Mouse (Mus musculus): Measurements from ENCODE around the gene Zmynd11. TPM values are rescaled to one million over a fixed set of nuclear protein-coding genes. Genes with fewer than 3 reads are reported as not detected.

Gene Zmynd11
- total RNA-seq (2021) = 100 to 1,000 TPM; 228 to 244 TPM
- long read RNA-seq, experiment 1, full-length matches to known transcripts = 52 of 191 reads
- long read RNA-seq, experiment 1, partial matches to known transcripts = 11 of 191 reads
- long read RNA-seq, experiment 1, other reads (novel, unspliced or antisense) = 128 of 191 reads
- long read RNA-seq, experiment 2, full-length matches to known transcripts = 34 of 166 reads
- long read RNA-seq, experiment 2, partial matches to known transcripts = 15 of 166 reads
- long read RNA-seq, experiment 2, other reads (novel, unspliced or antisense) = 117 of 166 reads

DNA sequence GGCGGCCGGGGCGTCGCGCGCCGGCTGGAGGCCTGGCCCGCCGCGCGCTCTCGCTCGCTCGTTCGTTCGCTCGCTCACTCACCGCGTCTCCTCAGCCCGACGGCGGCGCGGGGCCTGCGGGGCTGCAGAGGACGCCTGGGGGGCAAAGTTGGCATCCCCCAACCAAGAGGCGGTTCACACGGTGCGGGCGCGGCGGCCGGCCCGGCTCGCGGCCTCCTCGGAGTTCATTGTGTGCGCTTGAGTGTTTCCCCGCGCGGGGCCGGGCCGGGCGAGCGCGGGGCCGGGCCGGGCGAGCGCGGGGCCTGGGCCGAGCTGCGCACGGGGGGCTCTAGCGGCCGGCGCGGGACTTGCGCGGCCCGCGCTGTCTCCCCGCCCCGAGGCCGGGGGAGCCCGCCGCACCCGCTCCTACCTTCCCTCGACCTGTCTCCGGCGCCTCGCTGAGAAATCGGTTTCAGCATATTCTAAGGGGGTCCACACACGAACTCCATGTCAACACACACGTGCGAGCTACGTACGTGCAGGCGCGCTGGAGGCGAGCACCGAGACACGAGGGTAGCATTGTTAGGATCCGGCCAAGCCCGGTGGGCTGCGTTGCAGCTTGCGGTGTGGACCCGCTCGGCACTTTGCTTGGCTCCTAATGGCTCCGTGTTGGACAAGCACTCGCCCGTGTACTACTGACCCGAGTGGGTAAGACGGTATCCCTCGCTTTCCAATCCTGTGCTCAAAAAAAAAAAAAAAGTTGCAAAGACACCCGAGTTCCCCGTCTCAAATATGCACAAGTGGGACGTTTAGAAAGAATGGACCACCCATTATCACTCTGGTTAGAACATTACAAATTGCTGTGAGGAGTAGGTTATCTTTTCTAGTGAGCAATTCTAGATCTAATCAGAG is at the start of gene Zmynd11:
Gene Zmynd11, minus strand, starts transcription at position 685 of the 891 bp plus-strand sequence.
- peak; percentile 52 to 56 for DNase-seq (ENCODE audit: low spot score in 2 of 2)
- intact Hi-C loops (cut with DNase I) = loop anchor here (5.0 kb wide), 1 partner anchor 83 kb away; no protein-coding TSS in a partner anchor

DNA sequence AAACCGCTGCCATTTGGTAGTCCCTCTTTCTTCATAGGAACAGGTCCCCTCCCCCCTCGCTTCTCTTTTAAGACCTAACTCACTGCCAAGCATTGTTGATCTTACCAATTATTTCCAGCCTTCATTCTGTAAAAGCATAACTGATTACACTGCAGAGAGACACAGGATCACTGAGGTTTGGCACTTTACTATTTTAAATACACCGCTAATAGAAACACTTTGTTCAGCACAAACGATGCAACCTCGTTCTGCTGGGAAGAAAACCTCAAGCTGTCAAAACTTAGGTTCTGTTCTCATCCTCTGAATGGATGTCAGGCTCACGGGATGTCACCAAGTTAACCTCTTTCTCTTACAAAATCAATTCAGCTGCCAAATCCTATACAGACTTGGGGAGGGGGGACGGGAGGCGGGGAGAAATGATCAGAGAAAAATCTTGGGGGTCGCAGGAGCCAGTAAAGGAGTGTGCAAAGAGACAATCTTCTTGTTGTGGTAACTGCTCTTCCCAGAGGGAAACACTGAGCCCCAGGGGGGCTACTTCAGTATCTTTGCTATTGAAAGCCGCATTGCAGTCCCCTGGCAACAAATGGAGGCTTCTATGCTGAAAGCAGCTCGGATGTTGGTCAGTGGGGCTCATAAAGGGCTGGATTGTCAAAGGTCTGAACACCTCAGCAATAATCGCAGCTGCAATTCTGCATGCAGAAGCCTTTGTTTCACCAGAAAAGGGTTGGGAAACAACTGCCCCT is 30.9 kb upstream of the Zmynd11 start:
- DNase-seq (ENCODE audit: low spot score in 2 of 2) = peak in 1 of 2 experiments; percentile 4
- intact Hi-C loops (cut with DNase I) = no loop called here

DNA sequence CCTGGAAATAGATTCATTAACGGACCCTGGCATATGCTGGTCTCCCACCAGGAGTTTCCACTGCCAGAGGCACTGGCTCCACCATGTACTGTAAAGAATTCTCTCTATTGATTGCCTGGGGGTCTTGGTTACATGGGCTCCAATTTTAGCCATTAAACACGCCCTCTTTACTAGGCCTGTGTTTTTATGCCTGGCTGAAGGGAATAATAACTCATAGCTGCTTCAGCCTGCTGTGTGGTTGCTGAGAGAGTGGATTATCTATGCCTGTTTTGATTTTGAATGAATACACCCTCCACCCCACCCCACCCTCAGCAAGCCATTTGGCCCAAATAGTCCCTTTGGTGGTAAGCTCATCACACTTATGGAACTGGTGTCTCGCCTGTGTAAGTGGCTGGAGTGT is 20.9 kb upstream of the Zmynd11 start:
- intact Hi-C loops (cut with DNase I) = no loop called here
- no peak for DNase-seq (ENCODE audit: low spot score in 2 of 2)

DNA sequence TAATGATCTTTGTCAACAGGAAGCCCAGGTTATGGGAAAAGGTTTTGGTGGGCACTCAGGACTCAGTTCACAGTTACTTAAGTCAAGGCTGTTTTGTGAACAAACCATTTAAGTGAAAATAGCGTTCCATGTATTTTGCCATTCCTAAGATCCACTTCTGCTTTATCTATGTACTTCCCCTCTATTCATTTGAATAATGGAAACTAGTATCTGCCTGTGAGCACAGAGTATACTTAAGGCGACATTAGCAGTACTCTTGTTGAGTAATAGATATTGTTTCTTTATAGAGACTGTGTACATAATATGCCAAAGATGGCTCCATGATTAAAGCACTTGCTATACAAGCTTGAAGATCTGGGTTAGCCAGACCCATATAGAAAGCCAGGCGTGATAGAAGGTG is 18.6 kb upstream of the Zmynd11 start:
- no peak for DNase-seq (ENCODE audit: low spot score in 2 of 2)
- intact Hi-C loops (cut with DNase I) = no loop called here

DNA sequence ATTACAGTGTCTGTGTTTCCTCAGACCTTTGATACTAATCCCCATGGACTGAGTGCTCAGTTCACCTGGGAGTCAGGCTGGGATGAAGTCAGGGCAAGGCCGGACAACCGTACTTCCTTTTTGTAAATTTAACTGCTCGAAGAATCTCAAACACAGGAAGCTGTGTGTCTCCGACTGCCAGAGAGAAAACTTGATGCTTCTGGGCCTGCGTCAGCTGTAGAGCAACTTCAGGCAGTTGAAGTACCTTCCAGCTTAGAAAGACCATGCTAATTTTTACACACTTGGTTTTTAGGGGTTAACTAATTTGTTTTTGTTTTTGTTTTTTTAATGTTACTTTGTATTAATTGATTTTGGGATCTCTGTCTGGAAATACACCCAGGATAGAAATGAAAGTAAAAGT is 10.8 kb upstream of the Zmynd11 start:
- no peak for DNase-seq (ENCODE audit: low spot score in 2 of 2)
- intact Hi-C loops (cut with DNase I) = no loop called here

DNA sequence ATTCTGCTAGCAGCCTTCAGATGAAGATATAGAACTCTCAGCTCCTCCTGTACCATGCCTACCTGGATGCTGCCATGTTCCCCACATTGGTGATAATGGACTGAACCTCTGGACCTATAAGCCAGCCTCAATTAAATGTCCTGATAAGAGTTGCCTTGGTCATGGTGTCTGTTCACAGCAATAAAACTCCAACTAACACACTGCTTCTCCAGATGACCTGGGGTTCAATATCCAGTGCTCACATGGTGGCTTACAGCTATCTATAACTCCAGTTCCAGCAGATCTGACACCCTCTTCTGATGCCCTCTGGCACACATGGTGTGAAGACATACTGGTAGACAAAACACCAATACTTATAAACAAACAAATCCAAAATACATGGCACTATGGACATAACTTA is 8.9 kb upstream of the Zmynd11 start:
- no peak for DNase-seq (ENCODE audit: low spot score in 2 of 2)
- intact Hi-C loops (cut with DNase I) = no loop called here

DNA sequence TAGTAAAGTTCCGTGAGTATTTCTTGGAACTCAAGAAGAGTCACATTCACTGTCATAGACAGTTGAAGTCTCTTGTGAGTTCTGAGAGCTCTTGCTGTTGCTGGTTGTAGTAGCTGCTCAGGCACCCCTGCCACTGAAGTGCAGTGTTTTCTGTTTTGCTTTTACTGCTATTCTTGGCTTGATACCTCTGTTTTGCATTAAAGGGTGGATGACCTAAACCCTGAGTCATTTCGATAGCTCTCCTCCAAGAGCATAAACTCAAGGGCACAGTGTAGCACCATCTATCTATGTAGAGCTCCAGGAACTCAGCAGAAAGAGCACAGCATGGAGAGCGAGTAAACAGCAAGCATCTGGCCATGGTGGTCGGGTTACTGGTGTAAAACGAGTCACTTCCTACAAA is 2.1 kb upstream of the Zmynd11 start:
- intact Hi-C loops (cut with DNase I) = no loop called here
- no peak for DNase-seq (ENCODE audit: low spot score in 2 of 2)

DNA sequence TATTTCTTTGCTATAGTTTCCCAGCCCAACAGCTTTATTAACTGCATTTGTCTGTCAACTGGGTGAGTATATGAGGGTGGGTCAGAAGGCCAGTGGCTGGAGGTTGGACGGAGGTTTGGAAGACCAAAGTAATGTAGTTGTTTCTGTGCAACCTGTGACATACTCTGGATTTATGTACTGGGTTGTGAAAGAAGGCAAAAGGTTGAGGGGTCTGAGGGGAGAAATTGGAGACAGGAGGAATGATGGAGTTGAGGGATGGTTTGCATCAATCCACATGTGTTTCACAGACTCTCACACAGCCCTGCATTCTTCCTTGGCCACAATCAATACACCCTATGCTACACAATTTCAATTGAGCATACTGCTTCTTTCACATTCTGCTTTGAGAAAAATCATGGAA is 1.4 kb upstream of the Zmynd11 start:
- no peak for DNase-seq (ENCODE audit: low spot score in 2 of 2)
- intact Hi-C loops (cut with DNase I) = no loop called here

DNA sequence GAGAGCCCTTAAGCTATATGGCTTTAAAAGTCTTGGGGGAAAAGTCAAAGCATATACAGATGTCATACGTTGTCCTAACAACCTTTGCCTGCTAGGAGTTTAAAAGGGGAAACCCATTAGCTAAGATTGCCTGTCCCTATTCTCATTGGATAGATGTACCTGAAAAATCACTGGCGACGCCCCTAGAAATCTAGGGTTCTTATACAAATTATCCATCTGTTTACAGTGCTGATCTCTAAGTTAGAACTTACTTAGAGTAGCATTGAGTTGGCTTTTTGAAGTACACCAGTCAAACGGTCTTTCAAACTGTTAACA is 364 bp upstream of the Zmynd11 start:
- intact Hi-C loops (cut with DNase I) = no loop called here
- no peak for DNase-seq (ENCODE audit: low spot score in 2 of 2)

DNA sequence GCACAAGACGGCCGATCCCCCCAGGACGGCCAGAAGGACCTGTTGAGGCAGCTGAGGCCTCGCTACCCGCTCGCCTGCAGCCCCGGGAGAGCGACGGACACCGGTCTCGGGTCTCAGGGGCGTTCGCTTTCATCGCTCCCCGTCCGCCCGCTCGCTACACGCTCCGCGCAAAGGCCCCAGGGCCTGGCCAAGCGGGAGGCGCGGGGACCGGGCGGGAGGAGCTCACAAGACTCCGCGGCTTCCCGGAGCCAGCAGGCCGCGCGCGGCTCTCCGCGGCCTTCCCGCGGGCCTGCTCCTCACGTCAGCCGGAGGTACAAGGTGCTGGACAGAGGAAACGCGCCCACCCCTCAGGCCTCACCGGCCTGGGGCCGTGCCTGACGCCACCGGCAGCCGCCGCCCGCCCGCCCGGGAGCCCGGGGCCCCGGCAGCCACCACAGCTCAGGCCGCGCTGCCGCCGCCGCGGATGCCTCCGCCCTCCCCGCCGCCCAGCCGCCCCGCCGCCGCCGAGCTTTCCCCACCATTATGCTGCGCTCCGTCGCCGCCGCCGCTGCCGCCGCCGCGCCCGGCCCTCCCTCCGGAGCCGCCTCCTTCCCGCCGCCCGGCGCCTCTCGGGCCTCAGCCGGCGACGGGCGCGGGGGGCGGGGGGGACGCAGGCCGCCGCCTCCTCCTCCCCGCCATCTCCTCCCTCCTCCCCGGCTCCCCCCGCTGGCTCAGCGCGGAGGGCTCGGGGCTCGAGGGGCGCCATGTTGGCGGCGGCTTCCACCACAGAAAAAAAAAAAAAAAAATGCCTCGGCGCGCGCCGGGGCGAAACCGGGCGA is 1.1 kb downstream of the Zmynd11 start:
- intact Hi-C loops (cut with DNase I) = loop anchor here (5.0 kb wide), 1 partner anchor 82 kb away; no protein-coding TSS in a partner anchor
- peak; percentile 43 to 64 for DNase-seq (ENCODE audit: low spot score in 2 of 2)

DNA sequence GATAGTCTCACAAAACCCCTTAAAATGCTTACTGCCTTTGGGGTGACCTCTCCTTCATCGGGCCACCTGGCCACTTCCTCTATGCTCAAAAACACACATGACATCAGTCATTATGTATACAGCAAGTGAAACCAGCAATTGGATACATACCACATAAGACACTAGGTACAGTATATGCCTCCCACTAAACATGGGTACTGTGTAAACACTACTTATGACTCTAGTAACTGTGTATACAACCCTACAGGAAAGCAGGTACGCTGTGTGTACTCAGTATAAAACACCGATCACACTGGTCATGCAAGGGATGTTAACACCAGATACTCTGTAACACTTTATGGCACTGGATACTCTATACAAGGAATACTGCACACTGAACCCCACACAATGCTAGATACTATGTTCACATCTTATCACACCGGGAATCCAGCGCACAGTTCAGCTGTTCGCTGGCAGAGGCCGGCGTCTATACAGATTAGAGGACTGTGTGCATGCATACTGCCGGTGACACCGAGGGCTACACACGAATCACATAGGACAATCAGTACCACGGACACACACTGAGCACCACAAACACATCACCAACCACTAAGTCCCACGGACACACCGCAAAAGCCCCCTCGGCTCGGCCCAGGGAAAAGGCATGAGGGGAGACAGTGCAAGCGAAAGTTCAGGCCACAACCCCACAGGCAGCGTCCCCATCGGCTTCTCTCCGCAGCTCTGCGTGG is 1.9 kb downstream of the Zmynd11 start:
- DNase-seq (ENCODE audit: low spot score in 2 of 2) = peak in 1 of 2 experiments; percentile 38
- intact Hi-C loops (cut with DNase I) = loop anchor here (5.0 kb wide), 1 partner anchor 81 kb away; no protein-coding TSS in a partner anchor

DNA sequence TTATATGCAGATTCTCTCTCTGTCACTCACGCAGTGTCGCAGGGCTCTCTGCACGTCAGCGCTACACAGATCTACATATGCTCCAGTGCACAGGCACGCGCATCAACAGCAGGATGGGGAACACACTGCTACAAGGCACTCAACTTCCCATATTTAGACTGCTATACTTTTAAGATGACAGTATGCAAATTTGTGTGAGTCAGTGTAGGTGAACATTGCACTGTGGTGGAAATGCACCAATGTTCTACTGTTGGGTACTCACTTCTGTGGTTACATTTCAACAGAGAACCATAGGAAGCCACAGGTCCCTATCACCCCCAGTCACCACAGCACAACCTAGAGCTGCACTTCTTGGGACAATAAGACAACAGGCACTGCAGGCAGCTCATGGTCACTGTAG is 5.1 kb downstream of the Zmynd11 start:
- peak in 1 of 2 experiments; percentile 49 for DNase-seq (ENCODE audit: low spot score in 2 of 2)
- intact Hi-C loops (cut with DNase I) = loop anchor here (5.0 kb wide), 1 partner anchor 78 kb away; no protein-coding TSS in a partner anchor

DNA sequence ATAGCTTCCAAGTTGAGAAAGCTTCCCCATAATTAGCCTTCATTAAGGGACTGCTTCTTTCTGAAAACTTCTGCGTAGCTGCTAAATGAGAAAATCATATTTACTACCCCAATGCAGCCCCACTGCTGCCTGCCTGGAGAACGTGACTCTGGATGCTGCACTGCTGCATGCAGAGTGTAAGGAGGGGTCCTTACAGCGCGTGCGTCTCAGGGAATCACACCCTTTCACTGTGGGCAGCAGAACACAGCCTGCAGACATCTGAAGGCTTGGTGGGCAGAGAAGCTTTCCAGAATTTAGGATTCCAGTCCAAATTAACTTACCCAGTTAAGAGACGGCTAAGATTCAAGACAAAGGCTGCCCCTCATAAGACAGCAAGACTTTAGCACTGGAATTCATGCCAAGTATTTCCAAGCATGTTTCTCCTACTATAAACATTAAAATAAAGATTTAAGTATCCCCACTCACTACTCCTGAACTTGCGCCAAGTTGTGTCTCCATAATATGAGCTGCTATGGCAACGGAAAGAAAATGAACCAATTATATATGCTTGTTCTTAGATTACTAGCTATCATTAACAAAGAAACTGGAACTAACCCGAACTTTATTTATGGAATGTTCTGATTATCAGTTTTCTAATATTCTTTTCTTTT is 7.2 kb downstream of the Zmynd11 start:
- intact Hi-C loops (cut with DNase I) = no loop called here
- DNase-seq (ENCODE audit: low spot score in 2 of 2) = peak; percentile 29 to 48

DNA sequence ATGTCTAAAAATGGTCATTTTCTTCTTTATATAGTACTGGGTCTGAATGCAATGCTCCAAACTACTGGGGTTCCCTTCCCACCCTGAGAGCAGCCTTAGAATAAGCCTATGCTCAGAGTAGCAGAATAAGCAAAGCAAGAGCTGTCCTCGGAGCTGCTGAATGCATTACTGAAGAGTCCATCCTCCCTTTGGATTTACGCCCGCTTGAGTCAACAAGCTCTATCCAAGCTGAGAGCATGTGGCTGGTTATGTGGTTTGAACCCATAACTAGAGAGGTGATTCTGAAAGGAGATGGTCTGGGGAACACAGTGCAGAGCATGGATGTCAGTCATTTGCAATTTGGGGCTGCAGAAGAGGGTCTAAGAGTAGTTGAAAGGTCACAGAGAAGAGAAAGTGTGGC is 11.4 kb downstream of the Zmynd11 start:
- intact Hi-C loops (cut with DNase I) = no loop called here
- DNase-seq (ENCODE audit: low spot score in 2 of 2) = no peak

DNA sequence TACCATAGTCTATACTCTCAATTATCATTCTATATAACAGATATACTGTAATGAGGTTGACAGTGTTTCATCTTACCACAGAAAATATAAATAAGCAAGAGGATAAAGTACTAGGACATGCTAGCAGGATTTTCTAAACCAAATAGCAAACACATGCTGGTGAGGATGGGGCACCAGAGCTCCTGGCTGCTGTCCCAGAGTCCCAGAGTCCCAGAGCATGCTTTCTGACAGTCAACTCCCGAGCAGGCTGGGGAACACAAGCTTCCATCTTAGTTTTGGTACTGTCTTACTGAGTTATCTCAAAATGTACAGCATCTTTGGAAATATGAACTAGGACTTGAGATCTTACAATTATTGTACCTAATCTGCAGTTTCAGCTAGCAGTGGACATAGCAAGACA is 14.8 kb downstream of the Zmynd11 start:
- DNase-seq (ENCODE audit: low spot score in 2 of 2) = no peak
- intact Hi-C loops (cut with DNase I) = no loop called here

DNA sequence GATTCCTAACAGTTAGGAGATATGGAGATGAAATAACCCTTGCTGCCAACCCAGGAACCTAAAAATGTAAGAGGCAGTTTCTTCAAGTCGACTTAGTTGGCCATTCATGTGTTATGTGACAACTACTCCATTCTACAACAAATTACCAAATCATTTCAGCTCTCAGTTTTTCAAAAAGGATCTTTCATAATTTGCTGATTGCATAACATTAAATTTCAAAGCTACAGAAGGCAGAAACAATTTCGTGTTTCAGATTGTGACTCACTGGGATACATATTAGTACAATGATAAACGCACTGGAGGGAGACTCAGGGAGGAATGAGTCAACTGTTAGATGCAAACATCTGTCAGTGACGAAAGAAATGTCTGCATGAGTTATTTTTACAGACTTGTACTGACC is 15.3 kb downstream of the Zmynd11 start:
- intact Hi-C loops (cut with DNase I) = no loop called here
- DNase-seq (ENCODE audit: low spot score in 2 of 2) = no peak

DNA sequence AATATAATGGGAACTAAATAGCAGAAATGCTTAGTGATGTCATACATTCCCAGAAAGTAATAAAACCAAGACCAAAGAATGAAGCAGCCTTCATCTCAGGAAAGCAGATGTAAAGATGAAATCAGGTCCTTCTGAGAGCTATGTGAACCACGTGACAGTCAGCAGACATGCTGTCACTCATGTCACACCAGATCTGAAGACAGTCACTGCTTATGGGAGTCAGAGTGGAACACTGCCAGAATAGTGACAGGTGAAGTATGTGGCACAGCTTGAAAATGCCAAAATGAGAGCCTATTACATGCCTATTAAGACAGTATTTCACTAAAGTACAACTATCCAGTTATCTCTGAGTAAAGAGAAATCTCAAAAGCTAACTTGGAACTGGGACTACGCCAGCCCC is 26.9 kb downstream of the Zmynd11 start:
- DNase-seq (ENCODE audit: low spot score in 2 of 2) = no peak
- intact Hi-C loops (cut with DNase I) = no loop called here

DNA sequence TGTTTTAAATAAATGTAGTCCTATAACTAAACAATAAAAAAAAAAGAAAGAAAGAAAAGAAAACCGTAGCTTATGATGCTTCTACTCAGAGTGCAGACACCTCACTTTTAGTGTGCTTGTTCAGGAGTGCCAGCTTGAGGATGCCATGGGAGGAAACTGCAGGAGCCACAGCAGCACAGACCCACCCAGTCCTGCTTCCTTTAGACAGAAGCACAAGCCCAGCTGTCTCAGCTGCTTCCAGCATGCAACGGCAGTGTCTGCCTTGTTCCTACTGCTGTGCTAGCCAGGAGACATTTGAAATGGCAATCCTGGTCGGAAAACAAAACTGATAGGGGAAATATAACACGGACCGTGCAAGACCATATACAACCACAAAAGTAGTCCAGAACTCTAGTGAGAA is 28.1 kb downstream of the Zmynd11 start:
- intact Hi-C loops (cut with DNase I) = no loop called here
- no peak for DNase-seq (ENCODE audit: low spot score in 2 of 2)

Data from left cerebral cortex, postnatal 14 days (tissue).